Mouse (Mus musculus): ENCODE data around the gene Arhgap28. TPM values are rescaled to one million over a fixed set of nuclear protein-coding genes. Genes with fewer than 3 reads are reported as not detected.

The Arhgap28 gene
- polyA plus RNA-seq, 1 experiment, result 0.83 TPM

DNA sequence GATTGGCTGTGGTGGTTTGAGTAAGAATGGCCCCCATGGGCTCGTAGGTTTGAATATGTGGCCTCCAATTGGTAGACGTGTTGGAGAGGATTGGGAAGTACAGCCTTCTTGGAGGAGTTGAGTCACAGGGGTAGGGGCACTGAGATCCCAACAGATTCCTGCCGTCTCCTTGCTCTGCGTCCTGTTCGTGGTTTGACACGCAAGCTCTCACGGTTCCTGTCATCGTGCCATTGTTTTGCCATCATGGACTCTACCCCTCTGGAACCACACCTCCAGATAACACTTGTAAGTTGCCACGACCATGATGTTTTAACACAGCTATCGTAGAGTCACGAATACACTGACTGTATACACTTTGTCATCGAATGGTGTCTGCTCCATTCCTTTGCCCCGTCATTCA lies 165.0 kb downstream of the Arhgap28 start:
- Histone ChIP-seq H3K4me3 (ENCODE audit: insufficient read depth, low read depth, low read length) (no peak overlapping the region), H3K4me1 (ENCODE audit: control insufficient read depth, insufficient read depth, insufficient read length, low read length) (no peaks in the 10 kb centered on the region), H3K27ac (replicated peaks; ENCODE audit: low read depth, low read length) (no peak overlapping the region)

DNA sequence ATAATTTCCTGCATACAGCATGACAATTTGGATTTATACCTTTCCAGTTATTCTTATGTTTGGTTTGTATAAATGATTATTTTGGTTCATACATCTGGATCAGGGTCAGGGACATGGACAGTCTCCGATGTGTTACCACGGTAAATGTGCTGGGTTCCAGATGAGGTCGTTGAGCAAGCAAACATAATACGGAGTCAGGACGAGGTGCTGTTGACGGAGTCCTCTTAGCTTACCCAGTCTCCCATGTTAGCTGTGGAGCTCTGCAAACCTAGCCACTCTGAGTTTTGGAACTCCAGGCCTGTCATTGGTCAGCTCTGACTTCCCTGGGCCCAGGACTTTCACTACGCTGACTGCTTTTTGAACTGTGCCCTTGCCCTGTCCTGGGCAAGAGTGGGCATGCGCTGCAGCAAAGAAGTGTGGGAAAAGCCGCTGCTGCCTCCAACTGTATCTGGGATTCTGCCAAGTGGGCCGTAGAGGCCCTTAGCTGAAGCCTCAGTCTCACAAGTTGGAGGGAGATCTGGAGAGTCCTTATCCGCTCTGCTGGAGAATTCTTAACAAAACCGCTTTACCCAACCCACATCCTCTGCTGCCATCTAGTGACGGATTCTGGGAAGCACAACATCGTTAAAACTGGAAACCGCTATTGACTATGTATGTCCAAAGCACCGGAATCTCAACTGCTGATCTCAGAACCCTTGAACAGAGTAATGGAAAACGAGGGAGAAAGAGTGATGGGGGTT lies 166.4 kb downstream of the Arhgap28 start:
- no peaks in the 10 kb centered on the region for H3K4me1 ChIP-seq (ENCODE audit: control insufficient read depth, insufficient read depth, insufficient read length, low read length)
- H3K27ac ChIP-seq (replicated peaks; ENCODE audit: low read depth, low read length), result no peak overlapping the region
- H3K4me3 ChIP-seq (ENCODE audit: insufficient read depth, low read depth, low read length), result no peak overlapping the region

DNA sequence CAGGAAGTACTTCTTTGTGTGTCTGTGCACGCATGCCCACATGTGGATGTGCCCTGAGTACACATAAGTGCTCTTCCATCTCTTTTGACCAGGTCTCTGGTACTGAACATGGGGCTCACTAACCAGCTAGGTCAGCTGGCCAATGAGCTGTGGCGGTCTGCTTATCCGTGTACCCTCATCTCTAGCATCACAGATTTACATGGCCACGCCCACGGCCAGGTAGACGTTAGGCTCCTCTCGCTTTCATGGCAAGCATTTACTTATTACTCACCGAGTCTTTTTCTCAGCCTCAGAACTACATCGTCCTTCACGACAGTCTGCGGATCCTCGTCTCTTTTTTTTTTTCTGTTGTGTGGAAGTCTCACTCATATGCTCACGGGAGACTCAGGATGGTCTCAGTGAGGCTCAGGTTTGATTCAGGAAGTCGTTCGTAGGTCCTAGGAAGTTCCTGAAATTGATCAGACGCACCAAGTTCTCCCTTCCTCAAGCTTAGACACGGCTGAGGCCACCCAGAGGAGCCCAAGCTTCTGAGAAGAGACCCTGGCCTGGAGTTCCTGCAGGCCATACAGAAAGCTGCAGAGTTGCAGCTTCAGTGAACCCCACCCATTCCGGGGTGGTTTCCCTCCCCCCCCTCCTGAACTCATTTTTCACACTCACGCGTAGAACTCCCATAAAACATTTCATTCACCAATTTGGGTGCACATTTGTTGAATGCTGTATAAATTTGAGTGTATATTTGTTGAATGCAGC lies 167.6 kb downstream of the Arhgap28 start:
- no peak overlapping the region for H3K27ac ChIP-seq (replicated peaks; ENCODE audit: low read depth, low read length)

DNA sequence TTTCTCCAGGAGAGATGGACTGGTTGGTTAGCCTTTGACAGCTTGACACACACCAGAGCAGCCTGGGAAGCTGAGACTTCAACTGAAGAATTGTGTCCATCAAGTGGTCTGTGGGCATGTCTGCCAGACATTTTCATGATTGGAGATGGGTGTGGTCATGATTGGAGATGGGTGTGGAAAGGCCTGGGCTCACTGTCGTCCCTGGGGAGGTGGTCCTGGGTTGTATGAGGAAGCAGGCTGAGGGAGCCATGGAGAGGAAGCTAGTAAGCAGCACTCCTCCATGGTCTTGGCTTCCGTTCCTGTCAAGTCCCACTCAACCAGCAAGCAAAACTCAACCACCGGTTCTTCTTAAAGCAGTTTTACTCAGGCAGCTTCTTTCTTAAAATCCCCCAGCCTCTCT lies 176.5 kb downstream of the Arhgap28 start:
- Histone ChIP-seq H3K4me1 (ENCODE audit: control insufficient read depth, insufficient read depth, insufficient read length, low read length) (no peaks in the 10 kb centered on the region), H3K27ac (replicated peaks; ENCODE audit: low read depth, low read length) (no peak overlapping the region), H3K4me3 (ENCODE audit: insufficient read depth, low read depth, low read length) (no peak overlapping the region)

More for the DNA sequence above, 167.6 kb downstream of the Arhgap28 start:
- Histone ChIP-seq H3K4me1 (ENCODE audit: control insufficient read depth, insufficient read depth, insufficient read length, low read length) (no peaks in the 10 kb centered on the region), H3K4me3 (ENCODE audit: insufficient read depth, low read depth, low read length) (no peak overlapping the region)

DNA sequence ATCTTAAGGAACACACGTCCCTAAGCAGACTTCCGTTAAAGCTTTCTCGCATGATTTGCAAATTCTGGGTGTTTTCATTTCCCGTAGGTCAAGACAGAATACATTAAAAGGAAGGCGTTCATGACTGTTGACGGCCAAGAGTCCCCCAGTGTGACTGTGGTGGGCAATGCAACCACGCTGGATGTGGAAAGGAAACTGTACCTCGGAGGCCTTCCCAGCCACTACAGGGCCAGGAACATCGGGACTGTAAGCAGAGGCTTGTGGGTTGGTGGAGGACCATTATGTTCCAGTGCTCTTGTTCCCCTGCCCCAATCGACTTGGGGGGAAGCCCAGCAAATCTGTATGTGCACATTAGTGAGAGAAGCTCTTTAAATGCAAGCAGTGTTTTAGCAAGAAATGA lies 187.0 kb downstream of the Arhgap28 start:
- Histone ChIP-seq H3K4me1 (ENCODE audit: control insufficient read depth, insufficient read depth, insufficient read length, low read length) (no peaks in the 10 kb centered on the region), H3K4me3 (ENCODE audit: insufficient read depth, low read depth, low read length) (no peak overlapping the region), H3K27ac (replicated peaks; ENCODE audit: low read depth, low read length) (no peak overlapping the region)

DNA sequence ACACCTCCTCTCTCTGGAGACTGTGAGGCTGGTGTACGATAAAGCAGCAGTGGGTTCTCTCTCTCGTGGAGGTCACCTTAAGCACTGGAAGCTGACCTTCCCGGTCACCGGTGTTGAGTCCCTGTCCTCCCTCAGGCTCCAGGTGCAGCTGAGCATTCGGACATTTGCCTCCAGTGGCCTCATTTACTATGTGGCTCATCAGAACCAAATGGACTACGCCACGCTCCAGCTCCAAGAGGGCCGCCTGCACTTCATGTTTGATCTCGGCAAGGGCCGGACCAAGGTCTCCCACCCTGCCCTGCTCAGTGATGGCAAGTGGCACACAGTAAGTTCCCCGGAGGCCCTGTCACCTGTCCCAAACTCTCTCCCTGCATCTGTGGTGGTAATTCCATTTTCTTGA lies 188.2 kb downstream of the Arhgap28 start:
- H3K4me3 ChIP-seq (ENCODE audit: insufficient read depth, low read depth, low read length), result no peak overlapping the region
- no peaks in the 10 kb centered on the region for H3K4me1 ChIP-seq (ENCODE audit: control insufficient read depth, insufficient read depth, insufficient read length, low read length)
- no peak overlapping the region for H3K27ac ChIP-seq (replicated peaks; ENCODE audit: low read depth, low read length)

DNA sequence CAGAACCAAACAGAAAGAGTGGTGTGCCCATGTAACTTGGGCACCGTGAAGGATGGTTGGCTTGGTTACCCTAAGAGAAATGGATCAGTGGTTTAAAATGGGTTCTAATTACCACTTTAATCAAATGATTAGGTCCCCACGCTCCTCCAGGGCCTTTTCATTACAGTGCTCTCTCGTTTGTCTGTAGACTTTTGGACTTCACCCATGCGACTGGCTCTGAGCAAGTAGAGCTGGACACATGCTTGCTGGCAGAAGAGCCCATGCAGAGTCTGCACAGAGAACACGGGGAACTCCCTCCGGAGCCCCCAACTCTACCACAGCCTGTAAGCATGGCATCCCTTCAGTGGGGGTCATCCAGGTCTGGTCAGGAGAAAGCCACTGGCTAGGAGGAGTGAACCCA lies 190.3 kb downstream of the Arhgap28 start:
- Histone ChIP-seq H3K27ac (replicated peaks; ENCODE audit: low read depth, low read length) (no peak overlapping the region), H3K4me3 (ENCODE audit: insufficient read depth, low read depth, low read length) (no peak overlapping the region), H3K4me1 (ENCODE audit: control insufficient read depth, insufficient read depth, insufficient read length, low read length) (no peaks in the 10 kb centered on the region)

DNA sequence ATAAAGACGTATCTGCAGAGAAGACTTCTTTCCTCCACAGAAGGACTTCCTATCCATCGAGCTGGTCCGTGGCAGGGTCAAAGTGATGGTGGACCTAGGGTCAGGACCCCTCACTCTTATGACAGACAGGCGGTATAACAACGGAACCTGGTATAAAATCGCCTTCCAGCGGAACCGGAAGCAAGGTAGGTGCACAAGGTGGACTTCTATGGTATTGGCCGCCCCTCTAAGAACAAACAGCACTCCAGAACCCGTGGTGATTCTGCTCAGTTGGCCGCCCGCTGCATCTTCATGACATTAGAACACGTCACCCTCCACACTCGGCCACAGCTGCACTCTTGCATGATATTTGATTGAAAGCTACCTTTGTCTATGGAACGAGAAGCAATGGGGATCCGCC lies 194.7 kb downstream of the Arhgap28 start:
- Histone ChIP-seq H3K27ac (replicated peaks; ENCODE audit: low read depth, low read length) (no peak overlapping the region), H3K4me3 (ENCODE audit: insufficient read depth, low read depth, low read length) (no peak overlapping the region), H3K4me1 (ENCODE audit: control insufficient read depth, insufficient read depth, insufficient read length, low read length) (no peaks in the 10 kb centered on the region)

Data from brown adipose tissue, adult 24 weeks (tissue).